Comparison of ENCODE assay signal across 31 mouse cellular contexts in genomic region chr17:87353745-87354320, GRCm38 (mm10).
DNase-seq lines count a peak whose midpoint lies in the region; ATAC-seq and TF ChIP-seq lines count a peak whose summit lies in the region.
"Had no signal": no experiment of that assay in that cellular context is flagged by ENCODE, and none has a peak within 500 bp of the region (broad histone marks: within the 10 kb centered on the region; RNA-seq: fewer than 3 reads in every experiment).

No protein-coding gene starts in this region.

- H3K27me3 ChIP-seq in hindbrain, embryonic 10.5 days (ENCODE audit: insufficient read depth, poor library complexity, severe bottlenecking) = no peaks in the 10 kb centered on the region
- H3K27me3 ChIP-seq in hindbrain, embryonic 16.5 days (replicated peaks; ENCODE audit: control insufficient read depth, insufficient read depth, low read length) = no peaks in the 10 kb centered on the region
- H3K27me3 ChIP-seq in midbrain, embryonic 10.5 days (ENCODE audit: low read depth, poor library complexity, severe bottlenecking) = no peaks in the 10 kb centered on the region
- no peaks in the 10 kb centered on the region for H3K27me3 ChIP-seq in midbrain, embryonic 16.5 days (ENCODE audit: control insufficient read depth, insufficient read depth, low read depth, low read length)
- H3K27me3 ChIP-seq in myocyte (ENCODE audit: control insufficient read depth, insufficient read depth, insufficient read length) = no peaks in the 10 kb centered on the region
- H3K27me3 ChIP-seq: forebrain, embryonic 13.5 days; heart, embryonic 13.5 days; hindbrain, embryonic 12.5 days; kidney, embryonic 15.5 days; limb, embryonic 15.5 days; liver, embryonic 13.5 days had no signal

- H3K79me2 ChIP-seq in myocyte (ENCODE audit: control insufficient read depth, insufficient read depth) = no peaks in the 10 kb centered on the region

- peak overlapping the region; percentile 77; the same call in 1 of the 2 replicates for H3K27ac ChIP-seq in hindbrain, embryonic 10.5 days
- H3K27ac ChIP-seq in hindbrain, embryonic 16.5 days (ENCODE audit: low read depth, low read length) = no peak overlapping the region
- H3K27ac ChIP-seq in midbrain, embryonic 10.5 days (replicated peaks) = peak overlapping the region; percentile 68; the same call in 1 of the 2 replicates
- no peak overlapping the region for H3K27ac ChIP-seq in midbrain, embryonic 16.5 days (ENCODE audit: low read length)
- H3K27ac ChIP-seq: forebrain, embryonic 13.5 days; heart, embryonic 13.5 days; hindbrain, embryonic 12.5 days; kidney, embryonic 15.5 days; layer of hippocampus, adult 2 months; limb, embryonic 15.5 days; liver, embryonic 13.5 days; macrophage had no signal

- no peak overlapping the region for H3K9ac ChIP-seq in hindbrain, embryonic 16.5 days (ENCODE audit: low read depth, low read length)
- no peak overlapping the region for H3K9ac ChIP-seq in midbrain, embryonic 16.5 days (ENCODE audit: low read depth, low read length)
- H3K9ac ChIP-seq: forebrain, embryonic 13.5 days; heart, embryonic 13.5 days; hindbrain, embryonic 12.5 days; kidney, embryonic 15.5 days; limb, embryonic 15.5 days; liver, embryonic 13.5 days had no signal

- no peak overlapping the region for H3K4me2 ChIP-seq in hindbrain, embryonic 16.5 days (ENCODE audit: low read length)
- H3K4me2 ChIP-seq in midbrain, embryonic 16.5 days (ENCODE audit: low read length) = no peak overlapping the region
- no peak overlapping the region for H3K4me2 ChIP-seq in myocyte (ENCODE audit: low read depth)
- H3K4me2 ChIP-seq: forebrain, embryonic 13.5 days; heart, embryonic 13.5 days; hindbrain, embryonic 12.5 days; kidney, embryonic 15.5 days; limb, embryonic 15.5 days; liver, embryonic 13.5 days; midbrain, embryonic 11.5 days had no signal

- no peak for TF ChIP-seq POLR2A in myocyte (IDR thresholded peaks at IDR 0.05; ENCODE audit: insufficient read length, low read depth)

- ATAC-seq in hindbrain, embryonic 16.5 days = no peak
- no peak for ATAC-seq in midbrain, embryonic 16.5 days
- ATAC-seq: activated CD4-positive, CD25-positive, alpha-beta regulatory T cell, adult 4 months; forebrain, embryonic 13.5 days had no signal

- no peaks in the 10 kb centered on the region for H3K36me3 ChIP-seq in hindbrain, embryonic 10.5 days
- no peaks in the 10 kb centered on the region for H3K36me3 ChIP-seq in hindbrain, embryonic 16.5 days (ENCODE audit: control insufficient read depth, insufficient read depth, low read length)
- no peaks in the 10 kb centered on the region for H3K36me3 ChIP-seq in midbrain, embryonic 10.5 days
- H3K36me3 ChIP-seq in midbrain, embryonic 16.5 days (ENCODE audit: control insufficient read depth, insufficient read depth, low read length) = no peaks in the 10 kb centered on the region
- H3K36me3 ChIP-seq in myocyte (ENCODE audit: control insufficient read depth, insufficient read depth) = no peaks in the 10 kb centered on the region
- H3K36me3 ChIP-seq: heart, embryonic 13.5 days; hindbrain, embryonic 12.5 days; kidney, embryonic 15.5 days; limb, embryonic 15.5 days had no signal

- peak; percentile 37 for DNase-seq in adrenal gland, postnatal 14 days
- DNase-seq in adrenal gland, adult 8-10 months = no peak
- DNase-seq in hindbrain, embryonic 10.5 days (ENCODE audit: low spot score) = no peak
- DNase-seq in midbrain, embryonic 10.5 days (ENCODE audit: low spot score) = no peak
- DNase-seq in right cerebral cortex, postnatal 10 days (ENCODE audit: low spot score in 2 of 2) = no peak
- DNase-seq: adrenal gland, postnatal 10 days; cerebellum, adult 11-12 months; cerebellum, adult 9-11 months; gastrocnemius, postnatal 25 days; heart, postnatal 10 days; kidney, adult 11 months; kidney, postnatal 36 days; left cerebral cortex, postnatal 4 days; liver, embryonic 13.5 days; lung, adult 18-20 months; lung, postnatal 10 days; right cerebral cortex, postnatal 14 days; thymus, postnatal 14 days had no signal

- peaks cover 62% of the 10 kb centered on the region for H3K4me1 ChIP-seq in hindbrain, embryonic 10.5 days (replicated peaks)
- peaks cover 13% of the 10 kb centered on the region for H3K4me1 ChIP-seq in hindbrain, embryonic 16.5 days (ENCODE audit: control insufficient read depth, insufficient read depth, low read depth, low read length)
- H3K4me1 ChIP-seq in midbrain, embryonic 10.5 days = peaks cover 73% of the 10 kb centered on the region
- H3K4me1 ChIP-seq in midbrain, embryonic 16.5 days (ENCODE audit: control insufficient read depth, insufficient read depth, low read length) = peaks cover 18% of the 10 kb centered on the region

- no peak overlapping the region for H3ac ChIP-seq in myocyte (ENCODE audit: control insufficient read depth, insufficient read length)

- H3K4me3 ChIP-seq in hindbrain, embryonic 10.5 days = no peak overlapping the region
- H3K4me3 ChIP-seq in hindbrain, embryonic 16.5 days (ENCODE audit: low read length) = no peak overlapping the region
- H3K4me3 ChIP-seq in midbrain, embryonic 10.5 days = no peak overlapping the region
- H3K4me3 ChIP-seq in midbrain, embryonic 16.5 days (ENCODE audit: low read depth, low read length) = no peak overlapping the region
- H3K4me3 ChIP-seq in myocyte = no peak overlapping the region
- H3K4me3 ChIP-seq: erythroblast, embryonic 14.5 days; forebrain, embryonic 13.5 days; heart, embryonic 13.5 days; hindbrain, embryonic 12.5 days; kidney, embryonic 15.5 days; layer of hippocampus, adult 2 months; limb, embryonic 15.5 days; liver, embryonic 13.5 days had no signal

- 88% methylated on average over 8 of the region's 8 CpGs for WGBS in hindbrain, embryonic 10.5 days
- 85% methylated on average over 8 of the region's 8 CpGs for WGBS in hindbrain, embryonic 16.5 days
- 86% methylated on average over 8 of the region's 8 CpGs for WGBS in midbrain, embryonic 10.5 days
- 83% methylated on average over 8 of the region's 8 CpGs for WGBS in midbrain, embryonic 16.5 days

- no peaks in the 10 kb centered on the region for H3K9me3 ChIP-seq in hindbrain, embryonic 10.5 days
- H3K9me3 ChIP-seq in hindbrain, embryonic 16.5 days (ENCODE audit: control insufficient read depth, low read length) = no peaks in the 10 kb centered on the region
- H3K9me3 ChIP-seq in midbrain, embryonic 10.5 days (replicated peaks) = no peaks in the 10 kb centered on the region
- no peaks in the 10 kb centered on the region for H3K9me3 ChIP-seq in midbrain, embryonic 16.5 days (replicated peaks; ENCODE audit: control insufficient read depth, low read length, poor library complexity, severe bottlenecking)
- H3K9me3 ChIP-seq: forebrain, embryonic 13.5 days; heart, embryonic 13.5 days; hindbrain, embryonic 12.5 days; kidney, embryonic 15.5 days; limb, embryonic 15.5 days; liver, embryonic 13.5 days had no signal

TF ChIP-seq in myocyte, 11 proteins besides CTCF, POLR2A, EP300 and RAD21:
- TF ChIP-seq SRF (IDR thresholded peaks at IDR 0.05; ENCODE audit: control insufficient read depth, insufficient read length, low read depth) (no peak), CEBPB (IDR thresholded peaks at IDR 0.05; ENCODE audit: insufficient read depth, poor library complexity, severe bottlenecking) (no peak), MYOD1 (IDR thresholded peaks at IDR 0.05; ENCODE audit: control insufficient read depth in 1 of 3, insufficient read length in 2 of 3, low read depth in 2 of 3) (peak in 2 of 3 experiments; percentile 53 to 54), POLR2AphosphoS2 (IDR thresholded peaks at IDR 0.05; ENCODE audit: insufficient read length, low read depth) (no peak), E2F4 (IDR thresholded peaks at IDR 0.05; ENCODE audit: insufficient read depth) (no peak), MAX (IDR thresholded peaks at IDR 0.05; ENCODE audit: low read depth) (no peak), TCF12 (IDR thresholded peaks at IDR 0.05; ENCODE audit: insufficient read depth, poor library complexity, severe bottlenecking) (no peak), TCF3 (IDR thresholded peaks at IDR 0.05; ENCODE audit: insufficient read length, low read depth) (no peak), REST (IDR thresholded peaks at IDR 0.05; ENCODE audit: insufficient read depth, insufficient read length) (no peak)

Comparison
In these comparisons a context has a peak if more than half of its experiments do, and no peak if none do; other contexts are left out.
1. H3K27ac ChIP-seq: peak in hindbrain, embryonic 10.5 days (single experiment) and midbrain, embryonic 10.5 days (single experiment); none in hindbrain, embryonic 16.5 days (single experiment) and midbrain, embryonic 16.5 days (single experiment).